Mouse (Mus musculus): ENCODE measurements at regions not wholly inside any gene's neighbourhood (a gene's known extent, or its start where the extent isn't known, plus 50 kb on each side); places are given as distances from the start of the nearest gene placed in this dataset.

DNA sequence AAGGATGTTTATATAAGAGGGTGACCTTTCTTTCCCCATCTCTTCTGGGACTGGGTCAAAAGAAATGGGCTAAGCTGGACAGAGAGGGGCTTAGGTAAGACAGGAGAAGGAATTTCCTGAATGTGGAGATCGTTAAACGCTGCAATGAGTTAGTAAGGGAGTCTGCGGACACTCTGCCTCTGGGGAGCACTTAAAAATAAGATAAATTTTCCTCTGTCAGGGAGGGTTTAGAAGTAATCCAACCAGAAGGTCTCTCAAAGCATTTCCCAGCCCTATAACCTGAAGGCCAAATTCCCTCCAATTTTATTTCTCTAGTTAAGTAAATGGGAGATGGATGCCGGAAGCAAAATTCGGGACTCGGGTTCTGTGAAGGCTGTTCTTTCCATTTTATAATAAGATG is 367.3 kb upstream of the Nfe2l3 start:
- H3K9me3 ChIP-seq (ENCODE audit: control insufficient read depth, low read length) = no peaks in the 10 kb centered on the region
- H3K4me1 ChIP-seq (ENCODE audit: control insufficient read depth, insufficient read depth, low read length) = peaks cover 12% of the 10 kb centered on the region
- H3K27me3 ChIP-seq (ENCODE audit: control insufficient read depth, insufficient read depth, low read length) = no peaks in the 10 kb centered on the region
- 62% methylated on average over 6 of the region's 6 CpGs for WGBS
- no peak for ATAC-seq (ENCODE audit: low read depth)
- H3K4me2 ChIP-seq (ENCODE audit: low read depth, low read length) = no peak overlapping the region
- H3K27ac ChIP-seq (ENCODE audit: low read depth, low read length) = no peak overlapping the region
- H3K4me3 ChIP-seq (ENCODE audit: low read depth, low read length) = no peak overlapping the region
- no peak overlapping the region for H3K9ac ChIP-seq (replicated peaks; ENCODE audit: low read depth, low read length)
- H3K36me3 ChIP-seq (ENCODE audit: control insufficient read depth, insufficient read depth, low read length) = no peaks in the 10 kb centered on the region

DNA sequence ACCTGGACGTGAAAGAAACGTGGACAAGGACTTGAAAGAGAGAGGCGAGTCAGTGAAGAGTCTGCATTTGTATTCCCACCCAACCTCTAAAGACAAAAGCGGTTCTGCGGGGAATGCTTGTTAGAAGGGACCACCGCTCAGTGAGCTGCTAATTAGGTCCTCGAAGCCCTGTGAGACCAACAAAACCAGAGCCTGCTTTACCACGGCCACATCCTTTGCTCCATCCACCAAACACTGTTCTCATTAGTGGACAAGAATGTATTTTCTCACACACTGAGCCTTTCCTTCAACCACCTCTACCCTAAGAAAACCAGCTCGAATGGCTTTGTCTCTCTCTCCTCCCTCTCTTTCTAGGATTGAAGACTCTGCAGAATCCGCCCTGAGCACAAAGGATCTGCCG is 365.1 kb upstream of the Nfe2l3 start:
- Histone ChIP-seq H3K27ac (ENCODE audit: low read depth, low read length) (no peak overlapping the region), H3K4me3 (ENCODE audit: low read depth, low read length) (no peak overlapping the region), H3K9me3 (ENCODE audit: control insufficient read depth, low read length) (no peaks in the 10 kb centered on the region), H3K36me3 (ENCODE audit: control insufficient read depth, insufficient read depth, low read length) (no peaks in the 10 kb centered on the region), H3K4me2 (ENCODE audit: low read depth, low read length) (no peak overlapping the region), H3K9ac (replicated peaks; ENCODE audit: low read depth, low read length) (no peak overlapping the region), H3K4me1 (ENCODE audit: control insufficient read depth, insufficient read depth, low read length) (peaks cover 17% of the 10 kb centered on the region), H3K27me3 (ENCODE audit: control insufficient read depth, insufficient read depth, low read length) (no peaks in the 10 kb centered on the region)
- ATAC-seq (ENCODE audit: low read depth) = no peak
- 72% methylated on average over 11 of the region's 11 CpGs for WGBS

GRCm38 (mm10) chr6:51069945-51070344 is 362.5 kb upstream of the Nfe2l3 start:
- H3K27ac ChIP-seq (ENCODE audit: low read depth, low read length) = no peak overlapping the region
- no peak overlapping the region for H3K4me2 ChIP-seq (ENCODE audit: low read depth, low read length)
- no peaks in the 10 kb centered on the region for H3K27me3 ChIP-seq (ENCODE audit: control insufficient read depth, insufficient read depth, low read length)
- H3K36me3 ChIP-seq (ENCODE audit: control insufficient read depth, insufficient read depth, low read length) = no peaks in the 10 kb centered on the region
- no peak overlapping the region for H3K4me3 ChIP-seq (ENCODE audit: low read depth, low read length)
- H3K4me1 ChIP-seq (ENCODE audit: control insufficient read depth, insufficient read depth, low read length) = peaks cover 17% of the 10 kb centered on the region
- 10% methylated on average over 5 of the region's 5 CpGs for WGBS
- H3K9me3 ChIP-seq (ENCODE audit: control insufficient read depth, low read length) = no peaks in the 10 kb centered on the region
- no peak; the same call in 1 of the 2 replicates for ATAC-seq (ENCODE audit: low read depth)
- H3K9ac ChIP-seq (replicated peaks; ENCODE audit: low read depth, low read length) = no peak overlapping the region

DNA sequence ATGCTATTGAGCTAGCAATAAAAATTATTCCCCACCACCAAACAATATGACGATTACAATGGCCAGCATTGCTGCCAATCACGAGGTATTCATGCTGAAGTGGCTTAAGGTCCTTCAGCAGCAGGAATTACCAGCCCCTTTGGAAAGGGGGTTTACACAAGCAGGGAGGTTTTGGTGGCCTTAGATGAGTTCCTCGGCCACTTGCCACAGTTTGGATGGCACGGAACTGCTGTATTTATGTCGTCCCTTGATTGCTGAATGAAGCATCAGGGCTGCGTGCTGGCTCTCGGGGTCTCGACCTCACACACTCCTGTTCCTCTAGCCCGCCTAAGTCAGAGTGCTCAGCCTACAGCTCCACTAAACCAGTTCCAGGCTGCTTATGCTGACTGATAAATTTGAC is 361.2 kb upstream of the Nfe2l3 start:
- H3K36me3 ChIP-seq (ENCODE audit: control insufficient read depth, insufficient read depth, low read length) = no peaks in the 10 kb centered on the region
- no peaks in the 10 kb centered on the region for H3K9me3 ChIP-seq (ENCODE audit: control insufficient read depth, low read length)
- no peak overlapping the region for H3K9ac ChIP-seq (replicated peaks; ENCODE audit: low read depth, low read length)
- 24% methylated on average over 9 of the region's 9 CpGs for WGBS
- no peaks in the 10 kb centered on the region for H3K27me3 ChIP-seq (ENCODE audit: control insufficient read depth, insufficient read depth, low read length)
- no peak overlapping the region for H3K4me2 ChIP-seq (ENCODE audit: low read depth, low read length)
- H3K27ac ChIP-seq (ENCODE audit: low read depth, low read length) = no peak overlapping the region
- no peak overlapping the region for H3K4me3 ChIP-seq (ENCODE audit: low read depth, low read length)
- H3K4me1 ChIP-seq (ENCODE audit: control insufficient read depth, insufficient read depth, low read length) = peaks cover 17% of the 10 kb centered on the region
- no peak for ATAC-seq (ENCODE audit: low read depth)

DNA sequence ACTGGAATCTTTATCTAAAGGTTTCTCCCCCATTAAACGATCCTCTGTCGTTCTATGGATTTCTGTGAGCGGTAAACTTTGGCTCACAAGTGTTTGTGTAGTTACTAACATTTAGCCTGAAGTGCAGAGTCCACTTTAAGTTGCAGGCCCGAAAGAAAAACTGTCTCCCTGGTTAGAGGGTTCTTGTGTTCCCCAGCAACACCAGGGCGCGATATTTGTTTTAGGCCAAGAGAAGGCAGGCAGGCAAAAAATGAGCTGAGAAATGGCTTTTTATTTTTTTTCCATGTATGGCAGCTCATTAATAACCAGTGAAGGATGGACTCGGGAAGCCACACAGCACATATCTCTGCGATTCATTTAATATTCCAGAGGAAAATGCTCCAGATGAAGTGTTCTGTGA is 357.4 kb upstream of the Nfe2l3 start:
- 80% methylated on average over 8 of the region's 8 CpGs for WGBS
- no peak for ATAC-seq (ENCODE audit: low read depth)
- no peaks in the 10 kb centered on the region for H3K9me3 ChIP-seq (ENCODE audit: control insufficient read depth, low read length)
- no peaks in the 10 kb centered on the region for H3K36me3 ChIP-seq (ENCODE audit: control insufficient read depth, insufficient read depth, low read length)
- H3K27me3 ChIP-seq (ENCODE audit: control insufficient read depth, insufficient read depth, low read length) = no peaks in the 10 kb centered on the region
- H3K4me1 ChIP-seq (ENCODE audit: control insufficient read depth, insufficient read depth, low read length) = peaks cover 11% of the 10 kb centered on the region; the same call in 1 of the 2 replicates
- H3K4me3 ChIP-seq (ENCODE audit: low read depth, low read length) = no peak overlapping the region
- no peak overlapping the region for H3K9ac ChIP-seq (replicated peaks; ENCODE audit: low read depth, low read length)
- no peak overlapping the region for H3K4me2 ChIP-seq (ENCODE audit: low read depth, low read length)
- H3K27ac ChIP-seq (ENCODE audit: low read depth, low read length) = no peak overlapping the region

GRCm38 (mm10) chr6:51076861-51077768 is 355.4 kb upstream of the Nfe2l3 start:
- H3K4me2 ChIP-seq (ENCODE audit: low read depth, low read length) = no peak overlapping the region
- no peaks in the 10 kb centered on the region for H3K27me3 ChIP-seq (ENCODE audit: control insufficient read depth, insufficient read depth, low read length)
- H3K4me3 ChIP-seq (ENCODE audit: low read depth, low read length) = no peak overlapping the region
- H3K9me3 ChIP-seq (ENCODE audit: control insufficient read depth, low read length) = no peaks in the 10 kb centered on the region
- no peak overlapping the region for H3K27ac ChIP-seq (ENCODE audit: low read depth, low read length)
- H3K36me3 ChIP-seq (ENCODE audit: control insufficient read depth, insufficient read depth, low read length) = no peaks in the 10 kb centered on the region
- no peak overlapping the region for H3K9ac ChIP-seq (replicated peaks; ENCODE audit: low read depth, low read length)
- ATAC-seq (ENCODE audit: low read depth) = no peak
- 54% methylated on average over 21 of the region's 21 CpGs for WGBS
- peaks cover 5% of the 10 kb centered on the region; the same call in 1 of the 2 replicates for H3K4me1 ChIP-seq (ENCODE audit: control insufficient read depth, insufficient read depth, low read length)

DNA sequence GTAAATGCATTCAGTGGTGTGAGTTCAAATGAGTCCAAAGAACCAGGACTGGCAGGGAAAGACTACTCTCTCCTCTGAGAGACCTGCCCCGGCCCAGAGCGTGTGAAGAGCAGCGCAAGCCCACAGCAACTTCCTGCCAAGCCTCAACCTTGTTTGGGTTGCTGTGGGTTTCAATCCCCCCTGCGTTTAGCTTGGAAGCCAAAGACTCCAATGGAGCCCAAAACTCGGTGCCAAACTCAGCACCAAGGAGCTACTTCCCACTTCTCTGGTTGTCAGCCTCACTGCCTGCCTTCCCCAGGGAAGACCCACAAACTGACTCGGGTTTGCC is 354.7 kb upstream of the Nfe2l3 start:
- Histone ChIP-seq H3K27me3 (ENCODE audit: control insufficient read depth, insufficient read depth, low read length) (no peaks in the 10 kb centered on the region), H3K36me3 (ENCODE audit: control insufficient read depth, insufficient read depth, low read length) (no peaks in the 10 kb centered on the region), H3K27ac (ENCODE audit: low read depth, low read length) (no peak overlapping the region), H3K4me2 (ENCODE audit: low read depth, low read length) (no peak overlapping the region), H3K4me1 (ENCODE audit: control insufficient read depth, insufficient read depth, low read length) (peaks cover 5% of the 10 kb centered on the region; the same call in 1 of the 2 replicates), H3K9me3 (ENCODE audit: control insufficient read depth, low read length) (no peaks in the 10 kb centered on the region), H3K9ac (replicated peaks; ENCODE audit: low read depth, low read length) (no peak overlapping the region), H3K4me3 (ENCODE audit: low read depth, low read length) (no peak overlapping the region)
- ATAC-seq (ENCODE audit: low read depth) = no peak
- 70% methylated on average over 6 of the region's 6 CpGs for WGBS

- Histone ChIP-seq H3K36me3 (ENCODE audit: control insufficient read depth, insufficient read depth, low read length) (no peaks in the 10 kb centered on the region), H3K27me3 (ENCODE audit: control insufficient read depth, insufficient read depth, low read length) (no peaks in the 10 kb centered on the region), H3K4me2 (ENCODE audit: low read depth, low read length) (no peak overlapping the region), H3K4me1 (ENCODE audit: control insufficient read depth, insufficient read depth, low read length) (peaks cover 5% of the 10 kb centered on the region; the same call in 1 of the 2 replicates), H3K9ac (replicated peaks; ENCODE audit: low read depth, low read length) (no peak overlapping the region), H3K27ac (ENCODE audit: low read depth, low read length) (no peak overlapping the region), H3K4me3 (ENCODE audit: low read depth, low read length) (no peak overlapping the region), H3K9me3 (ENCODE audit: control insufficient read depth, low read length) (no peaks in the 10 kb centered on the region)
- ATAC-seq (ENCODE audit: low read depth) = no peak; the same call in 1 of the 2 replicates
- 49% methylated on average over 11 of the region's 11 CpGs for WGBS
Measured at GRCm38 (mm10) chr6:51078353-51078966, 354.0 kb upstream of the Nfe2l3 start.

DNA sequence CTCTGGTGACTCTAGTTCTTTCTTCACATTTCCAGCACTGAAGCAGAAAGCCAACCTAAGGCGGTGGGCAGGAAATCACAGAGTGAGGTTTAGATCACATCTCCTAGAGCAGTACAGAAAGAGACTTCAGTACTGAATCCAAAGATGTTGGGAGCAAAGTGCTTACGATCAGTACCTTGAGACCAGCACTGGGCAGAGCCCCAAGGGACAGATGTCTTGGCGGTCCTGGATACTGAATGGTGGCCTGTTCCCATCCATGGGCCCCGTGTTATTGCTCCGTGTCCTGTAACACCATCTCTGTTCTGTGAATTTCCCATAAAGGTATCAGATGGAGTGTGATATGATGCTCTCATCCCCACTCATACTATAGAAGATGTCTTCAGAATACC is 353.5 kb upstream of the Nfe2l3 start:
- Histone ChIP-seq H3K4me2 (ENCODE audit: low read depth, low read length) (no peak overlapping the region), H3K27me3 (ENCODE audit: control insufficient read depth, insufficient read depth, low read length) (no peaks in the 10 kb centered on the region), H3K27ac (ENCODE audit: low read depth, low read length) (no peak overlapping the region), H3K9ac (replicated peaks; ENCODE audit: low read depth, low read length) (no peak overlapping the region), H3K4me3 (ENCODE audit: low read depth, low read length) (no peak overlapping the region), H3K36me3 (ENCODE audit: control insufficient read depth, insufficient read depth, low read length) (no peaks in the 10 kb centered on the region), H3K4me1 (ENCODE audit: control insufficient read depth, insufficient read depth, low read length) (peaks cover 5% of the 10 kb centered on the region; the same call in 1 of the 2 replicates), H3K9me3 (ENCODE audit: control insufficient read depth, low read length) (no peaks in the 10 kb centered on the region)
- WGBS = 78% methylated on average over 5 of the region's 5 CpGs
- ATAC-seq (ENCODE audit: low read depth) = no peak
